Mouse (Mus musculus) kidney, postnatal 10 days (tissue): Measurements from ENCODE around the gene E2f8.

Experiments used
- DNase-seq: peaks from one replicate; pipeline ENCODE4 v3.0.0; 2021; ENCODE audit warnings: mixed read lengths

Gene E2f8

DNA sequence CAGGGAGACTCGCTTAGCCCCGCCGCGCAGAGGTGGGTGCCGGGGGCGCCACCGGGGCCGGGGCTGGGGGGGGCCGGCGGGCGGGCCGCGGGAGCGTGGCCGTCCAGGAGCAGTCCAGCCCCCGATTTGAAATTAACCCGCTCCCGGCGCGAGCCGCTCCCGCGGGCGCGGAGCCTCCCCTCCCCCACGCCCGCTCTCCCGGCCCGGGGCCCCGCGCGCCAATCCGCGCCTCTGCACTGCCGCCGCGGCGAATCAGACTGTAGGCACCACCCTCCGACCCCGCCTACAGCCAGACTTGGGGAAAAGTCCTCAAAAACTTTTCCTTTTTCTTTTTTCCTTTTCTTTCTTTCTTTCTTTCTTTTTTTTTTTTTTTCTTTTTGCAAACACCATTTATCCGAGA lies at the start of gene E2f8:
Gene E2f8, minus strand, starts transcription at position 111 of the 400 bp plus-strand sequence.
- peak; percentile 90 for DNase-seq

GRCm38 (mm10) chr7:48930399-48930798 lies 49.0 kb upstream of the E2f8 start:
- peak; percentile 32 for DNase-seq

DNA sequence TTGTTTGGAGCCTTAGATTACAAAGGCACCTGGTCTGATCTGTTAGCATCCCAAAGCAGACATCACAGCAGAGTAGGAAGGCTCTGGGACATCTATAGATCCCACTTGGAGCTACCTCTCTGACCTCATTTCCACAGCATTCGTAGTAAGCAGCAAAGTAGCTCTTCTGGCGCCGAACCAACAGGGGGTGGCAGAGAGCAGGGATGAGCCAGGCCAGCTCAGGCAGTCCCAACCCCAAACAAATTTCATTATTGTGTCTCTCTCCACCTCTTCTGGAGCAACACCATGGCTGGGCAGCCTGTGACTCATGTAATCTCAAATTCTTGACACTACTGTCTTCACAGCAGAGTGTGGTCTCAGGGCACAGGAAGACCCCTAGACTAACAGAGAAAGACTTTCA lies 47.0 kb upstream of the E2f8 start:
- DNase-seq = peak; percentile 81

DNA sequence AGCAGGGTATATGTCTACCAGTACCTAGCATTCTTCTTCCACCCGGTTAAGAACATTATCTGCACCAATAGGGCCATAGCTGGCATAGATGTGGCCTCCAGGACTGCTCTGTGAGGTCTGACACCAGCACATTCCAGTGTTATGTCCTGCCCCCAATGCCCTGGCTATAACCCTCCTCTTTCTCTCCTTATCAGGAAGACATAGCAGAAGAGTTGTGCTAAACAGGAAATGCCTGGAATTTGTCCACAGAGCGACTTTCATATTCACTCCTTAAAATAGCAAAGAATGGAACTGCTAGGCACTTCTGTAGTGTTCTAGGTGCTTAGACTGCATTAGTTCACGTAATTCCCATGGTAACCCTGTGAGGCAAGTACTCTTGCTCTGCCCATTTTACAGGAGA lies 43.8 kb upstream of the E2f8 start:
- DNase-seq = peak; percentile 31

GRCm38 (mm10) chr7:48923620-48924019 lies 42.2 kb upstream of the E2f8 start:
- DNase-seq = no peak

DNA sequence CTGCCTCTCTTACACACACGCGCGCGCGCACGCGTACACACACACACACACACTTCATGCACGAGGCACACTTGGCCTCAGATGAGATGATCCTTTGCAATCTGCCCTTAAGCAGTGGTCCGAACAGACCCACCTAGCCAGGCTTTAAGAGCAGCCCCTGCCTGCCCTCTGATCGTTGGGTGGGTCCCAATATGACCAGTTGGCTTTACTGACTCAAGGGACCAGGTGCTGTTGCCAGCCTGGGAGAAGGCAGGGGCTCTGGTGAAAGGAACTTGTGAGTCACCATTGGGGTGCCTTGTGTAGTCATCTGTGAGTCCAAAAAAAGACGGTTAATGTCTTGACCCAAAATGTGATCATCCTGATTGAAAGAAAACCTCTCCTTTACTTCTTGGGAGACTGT lies 37.0 kb upstream of the E2f8 start:
- no peak for DNase-seq

- DNase-seq = no peak
Observed at GRCm38 (mm10) chr7:48917988-48918387, 36.6 kb upstream of the E2f8 start.

GRCm38 (mm10) chr7:48917463-48917862 lies 36.1 kb upstream of the E2f8 start:
- no peak for DNase-seq

DNA sequence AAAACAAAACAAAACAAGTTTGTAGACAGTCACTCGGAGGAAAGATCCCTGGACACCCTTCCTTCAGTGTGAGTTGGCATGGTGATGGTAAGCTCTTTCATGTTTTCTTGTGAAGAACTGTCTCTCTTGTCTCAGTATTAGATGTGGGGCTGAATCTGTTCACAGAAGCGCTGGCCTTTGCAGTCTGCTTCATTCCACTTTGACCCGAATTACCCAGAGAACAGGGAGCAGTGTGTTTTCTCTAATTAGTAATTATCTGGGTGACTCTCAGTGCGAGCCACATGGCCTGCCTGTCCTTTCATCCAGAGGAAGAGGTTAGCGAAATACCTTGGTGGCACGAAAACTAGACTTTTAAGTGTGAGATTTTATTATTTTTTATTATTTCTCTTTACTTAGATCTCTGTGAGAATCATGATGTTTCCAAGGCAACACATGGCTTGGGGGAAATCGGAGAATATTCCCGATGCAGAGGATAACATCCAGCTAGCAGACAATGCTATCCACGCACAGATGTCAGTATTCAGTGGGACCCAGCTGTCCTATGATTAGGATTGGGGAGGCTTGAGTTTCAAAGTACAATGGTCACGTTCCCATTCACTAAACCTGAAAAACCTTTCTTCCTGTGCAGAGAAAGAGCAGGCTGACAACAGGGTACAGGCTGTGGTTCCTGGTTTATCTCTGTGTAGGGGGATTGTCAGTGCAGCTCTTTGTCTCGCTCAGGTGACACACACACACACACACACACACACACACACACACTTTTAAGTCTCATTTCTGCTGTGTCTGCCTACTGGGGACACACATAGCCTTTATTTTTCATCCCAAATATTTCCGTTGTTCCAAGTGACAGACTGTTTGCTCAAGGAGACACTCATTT lies 33.5 kb upstream of the E2f8 start:
- no peak for DNase-seq

DNA sequence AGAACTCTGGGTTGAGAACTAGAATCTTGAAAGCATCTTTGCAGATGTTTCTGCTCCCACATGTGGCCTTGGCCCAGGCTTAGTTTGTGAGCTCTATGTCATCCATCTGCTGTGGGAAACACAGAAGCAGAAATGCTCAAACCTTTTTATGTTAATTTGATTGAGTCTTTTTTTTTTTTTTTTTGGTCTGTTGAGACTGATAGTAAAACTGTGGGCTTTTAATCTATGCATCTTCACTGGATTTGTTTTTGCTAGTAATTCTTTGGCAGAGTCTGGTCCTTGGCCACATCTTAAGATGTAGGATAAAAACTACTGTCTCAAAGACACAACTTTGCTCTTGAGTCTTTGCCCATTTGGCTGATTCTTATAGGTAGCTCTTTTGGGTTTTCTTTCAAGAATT lies 29.8 kb upstream of the E2f8 start:
- no peak for DNase-seq

DNA sequence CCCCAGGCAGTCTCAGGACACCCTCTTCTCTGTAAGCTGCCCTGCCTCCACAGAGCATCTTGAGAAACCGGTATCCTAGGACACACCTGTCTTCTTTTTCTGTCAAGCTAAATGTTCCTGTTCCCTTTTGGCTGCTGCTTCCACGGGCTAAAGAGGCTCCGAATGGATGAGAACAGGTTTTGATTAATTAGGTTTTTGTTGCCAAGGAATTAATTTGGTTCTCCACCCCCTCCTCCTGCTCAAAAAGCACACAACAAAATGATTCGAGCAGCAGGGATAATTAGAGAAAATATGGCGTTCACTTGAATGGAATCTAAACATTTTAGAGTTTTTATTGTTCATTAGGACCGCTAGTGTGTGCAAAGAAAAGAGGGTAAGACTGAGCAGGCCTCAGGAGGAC lies 28.9 kb upstream of the E2f8 start:
- no peak for DNase-seq

GRCm38 (mm10) chr7:48909342-48909671 lies 27.9 kb upstream of the E2f8 start:
- no peak for DNase-seq

- no peak for DNase-seq
Observed at GRCm38 (mm10) chr7:48908521-48909341, 27.3 kb upstream of the E2f8 start, which contains the start of gene Nav2. Gene Nav2, plus strand, starts transcription at chr7:48908716.

DNA sequence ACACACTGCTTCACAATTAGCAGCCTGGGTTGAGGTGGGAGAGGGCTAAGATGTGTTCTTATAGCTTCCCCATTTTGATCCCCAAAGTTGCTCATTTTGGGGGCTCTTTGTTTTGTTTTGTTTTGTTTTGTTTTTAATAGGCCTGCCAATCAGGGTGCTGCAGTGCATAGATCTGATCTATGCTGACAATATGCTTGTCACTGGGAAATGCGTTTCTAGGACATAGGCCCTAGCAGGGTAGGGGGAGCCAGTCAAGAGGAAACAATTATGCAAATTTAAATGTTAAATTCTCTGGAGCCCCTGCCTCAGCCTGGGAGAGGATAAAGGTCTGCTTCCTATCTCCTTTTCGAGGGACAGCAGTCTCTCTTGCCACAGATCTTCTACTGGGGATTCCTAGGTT lies 21.1 kb upstream of the E2f8 start:
- no peak for DNase-seq

- no peak for DNase-seq
Observed at GRCm38 (mm10) chr7:48900408-48901167, 19.2 kb upstream of the E2f8 start.

- DNase-seq = no peak
Observed at GRCm38 (mm10) chr7:48898416-48898815, 17.0 kb upstream of the E2f8 start.

DNA sequence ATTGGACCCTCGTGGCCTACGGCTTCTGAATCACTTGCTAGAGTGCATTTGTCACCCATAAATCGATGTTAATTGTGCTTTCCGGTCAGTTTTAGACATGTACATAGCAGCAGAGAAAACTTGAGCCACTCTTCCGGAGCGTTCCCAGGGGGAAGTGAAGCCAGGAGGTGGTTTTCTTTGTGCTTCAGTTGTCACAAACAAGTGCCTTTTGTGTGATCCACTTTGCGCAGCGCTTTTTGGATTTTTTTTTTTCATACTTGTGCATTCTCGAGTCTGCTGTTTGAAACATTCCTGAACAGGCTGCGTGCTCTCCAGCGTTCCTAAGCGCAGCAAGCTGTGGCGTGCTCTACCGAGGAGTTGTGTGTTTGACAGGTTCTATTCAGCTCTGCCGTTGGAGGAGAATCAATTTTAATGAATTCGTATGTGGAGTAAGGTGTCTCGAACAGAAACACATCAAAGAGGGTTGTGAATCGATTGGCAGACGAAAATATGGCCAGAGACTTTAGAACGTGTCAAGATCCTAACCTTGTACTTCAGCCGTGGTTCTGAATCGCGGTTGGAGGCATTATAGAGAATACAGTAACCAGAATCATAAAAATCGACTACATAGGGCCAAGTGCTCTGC lies 16.3 kb upstream of the E2f8 start:
- DNase-seq = peak; percentile 47

DNA sequence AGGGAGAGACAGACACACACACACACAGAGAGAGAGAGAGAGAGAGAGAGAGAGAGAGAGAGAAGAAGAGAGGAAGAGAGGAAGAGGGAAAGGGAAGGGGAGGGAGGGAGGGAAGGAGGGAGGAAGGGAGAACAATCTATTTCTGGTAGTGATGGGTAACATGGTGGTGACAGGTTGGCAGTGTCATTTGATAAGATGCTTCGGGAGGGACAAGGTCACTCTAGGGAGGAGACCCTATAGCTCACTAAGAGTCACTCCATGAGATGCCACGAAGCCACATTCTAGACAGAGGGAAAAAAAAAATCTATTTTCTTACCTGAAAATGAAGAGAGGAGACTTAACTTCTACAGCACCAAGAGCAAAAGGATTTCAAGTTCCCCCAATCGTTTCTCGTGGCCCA lies 14.7 kb upstream of the E2f8 start:
- DNase-seq = no peak

DNA sequence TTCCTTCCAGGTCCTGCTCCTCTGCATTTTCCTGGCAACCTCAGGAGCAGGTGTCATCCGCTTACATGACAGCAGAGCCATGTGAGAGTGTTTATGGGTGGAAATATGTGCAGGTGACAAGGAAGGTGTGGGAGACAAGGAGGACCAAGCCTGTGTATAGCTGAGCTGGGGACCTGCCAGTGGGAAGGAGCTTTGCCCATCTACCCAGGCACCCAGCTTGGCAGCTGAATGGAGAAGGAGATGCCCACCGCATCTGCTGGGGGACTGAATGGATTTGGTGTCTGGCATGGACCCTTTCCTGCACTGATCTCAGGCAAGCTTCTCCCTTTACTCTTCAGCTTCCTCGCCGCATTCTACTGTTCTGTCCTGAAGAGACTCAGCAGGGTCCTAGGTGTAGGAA lies 14.1 kb upstream of the E2f8 start:
- no peak for DNase-seq

GRCm38 (mm10) chr7:48894763-48895162 lies 13.4 kb upstream of the E2f8 start:
- DNase-seq = no peak

DNA sequence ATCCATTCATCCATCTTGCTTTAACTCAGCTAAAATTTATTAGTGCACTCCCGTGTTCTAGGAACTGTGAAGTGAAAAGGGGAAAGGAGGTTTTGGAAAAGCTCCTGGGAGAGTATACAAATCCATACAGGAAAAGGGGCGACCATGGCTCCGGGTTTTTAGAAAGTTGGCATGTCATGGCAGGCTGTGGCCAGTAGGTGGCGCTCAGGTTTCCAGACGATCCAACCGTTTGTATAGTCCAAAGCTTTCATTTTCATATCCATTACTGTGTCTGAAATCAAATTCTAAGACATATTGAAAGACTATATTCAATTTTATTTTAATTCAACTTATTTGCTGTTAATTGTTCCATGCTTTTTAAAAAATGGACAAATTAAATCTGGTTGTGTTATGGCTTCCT lies 12.8 kb upstream of the E2f8 start:
- peak; percentile 83 for DNase-seq

GRCm38 (mm10) chr7:48893093-48893492 lies 11.7 kb upstream of the E2f8 start:
- no peak for DNase-seq

- DNase-seq = no peak
Observed at GRCm38 (mm10) chr7:48891029-48891428, 9.6 kb upstream of the E2f8 start.
